Mouse (Mus musculus) CD4-positive, CD25-positive, alpha-beta regulatory T cell, adult 2 months (primary cell): ENCODE results near the gene Sphk1.
A peak's percentile ranks its signal among the peaks of the same experiment; 100 is the strongest.

ENCODE experiments used
- DNase-seq: peaks from one replicate; pipeline ENCODE4 v3.0.0-alpha.2; 2012; ENCODE audit warnings: low read depth, low spot score

Gene Sphk1

DNA sequence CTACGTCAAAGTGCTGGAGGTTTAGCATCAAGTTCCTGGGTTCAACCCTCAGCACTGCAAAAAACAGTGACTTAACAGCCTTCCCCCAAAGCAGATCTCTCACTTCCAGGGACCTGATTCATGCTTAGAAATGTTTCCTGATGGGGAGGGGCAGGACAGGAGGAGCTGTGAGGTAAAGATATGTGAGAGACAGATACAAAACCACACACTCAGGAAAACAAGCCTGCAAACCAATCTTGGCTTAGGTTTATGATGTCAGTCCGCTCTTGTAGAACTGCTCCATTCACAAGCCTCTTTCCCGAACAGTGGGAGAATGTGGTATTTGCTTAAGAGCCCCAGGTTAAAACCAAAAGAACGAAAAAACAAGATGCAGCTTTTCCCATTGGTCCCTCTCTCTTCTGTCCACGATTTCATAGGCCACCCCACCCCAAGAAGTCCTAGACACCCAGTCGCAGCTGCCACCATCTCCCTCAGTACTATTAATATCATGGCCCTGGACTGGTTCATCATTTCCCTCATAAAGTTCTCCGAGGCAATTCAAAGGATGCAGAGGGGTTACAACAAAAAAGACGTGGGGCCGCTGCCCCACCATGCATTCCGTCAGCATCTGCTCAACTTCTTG, 49.4 kb downstream of the Sphk1 start:
- DNase-seq: no peak

DNA sequence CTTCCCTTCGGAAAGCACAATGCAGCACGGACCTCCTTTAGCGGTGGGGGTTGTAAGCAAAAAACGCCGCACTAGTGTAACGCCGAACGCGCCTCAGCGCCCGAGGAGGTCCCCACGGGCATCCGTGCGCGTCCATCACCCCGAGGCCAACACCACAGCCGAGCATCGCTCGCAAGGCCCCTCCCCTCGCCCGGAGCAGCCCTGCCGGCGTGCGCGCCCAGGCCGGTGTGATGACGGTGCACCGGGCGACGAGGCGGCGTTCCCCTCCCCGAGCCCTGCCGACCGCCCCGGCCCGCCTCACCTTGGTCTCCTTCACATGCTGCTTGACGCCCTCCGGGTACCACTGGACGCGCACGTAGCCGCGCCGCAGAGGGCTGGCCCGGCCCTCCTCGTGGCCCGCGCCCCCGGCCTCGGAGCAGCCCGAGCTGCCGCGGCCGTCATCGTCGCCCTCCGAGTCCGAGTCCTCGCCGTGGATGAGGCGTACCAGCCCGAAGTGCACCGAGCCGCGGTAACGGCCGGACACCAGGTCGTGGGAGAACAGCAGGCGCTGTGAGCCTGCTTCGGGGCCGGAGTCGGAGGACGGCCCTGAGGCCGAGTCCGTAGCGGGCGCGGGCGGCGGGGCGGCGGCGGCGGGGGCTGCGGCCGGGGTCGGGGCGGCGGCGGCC, 50.1 kb downstream of the Sphk1 start:
- DNase-seq: peak; percentile 78

DNA sequence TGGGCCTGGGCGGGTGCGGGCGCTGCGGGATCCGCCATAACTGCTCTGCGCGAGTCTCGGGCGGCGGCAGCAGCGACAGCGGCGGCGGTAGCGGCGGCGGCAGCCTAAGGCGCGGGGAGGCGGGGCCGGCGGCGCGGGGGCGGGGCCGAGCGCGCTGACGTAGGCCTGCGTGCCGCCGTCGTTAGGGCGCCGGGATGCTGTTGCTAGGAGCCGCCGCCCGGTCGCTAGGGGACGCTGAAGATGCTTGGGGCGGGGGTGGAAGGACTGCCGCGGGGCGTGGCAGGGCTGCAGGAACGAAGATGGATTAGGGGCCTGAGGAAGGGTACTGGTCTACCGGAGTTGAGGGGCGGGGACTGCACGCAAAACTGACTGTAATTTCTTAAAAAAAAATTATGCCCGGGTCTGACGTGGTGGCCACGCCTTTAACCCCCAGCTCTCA, 50.7 kb downstream of the Sphk1 start, which contains the start of gene Ube2o:
Gene Ube2o, minus strand, starts transcription at position 72 of the 439 bp plus-strand sequence.
- DNase-seq: peak; percentile 97

DNA sequence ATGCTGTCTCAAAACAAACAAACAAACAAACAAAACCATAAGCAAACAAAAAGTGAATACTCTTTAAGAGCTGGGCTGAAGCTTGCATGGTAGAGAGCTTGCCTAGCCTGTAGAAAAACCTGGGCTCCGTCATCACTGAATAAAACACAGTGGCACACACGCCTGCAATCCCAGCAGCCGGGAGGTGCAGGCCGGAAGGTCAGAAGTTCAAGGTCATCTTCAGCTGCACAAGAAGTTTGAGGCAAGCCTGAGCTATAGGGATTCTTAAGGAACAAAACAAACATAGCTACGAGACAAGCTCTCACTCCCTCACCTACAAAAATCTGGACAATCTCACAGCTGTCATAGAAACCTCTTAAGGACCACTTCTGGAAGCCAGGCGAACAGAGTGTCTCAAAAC, 55.0 kb downstream of the Sphk1 start:
- no peak for DNase-seq
